Mouse (Mus musculus): Measurements from ENCODE around the gene Dennd1b. TPM values are rescaled to one million over a fixed set of nuclear protein-coding genes. Genes with fewer than 3 reads are reported as not detected.

The Dennd1b gene
- total and polyA plus RNA-seq, 2 experiments from 2014 or later: 8.9 to 19.8 TPM

DNA sequence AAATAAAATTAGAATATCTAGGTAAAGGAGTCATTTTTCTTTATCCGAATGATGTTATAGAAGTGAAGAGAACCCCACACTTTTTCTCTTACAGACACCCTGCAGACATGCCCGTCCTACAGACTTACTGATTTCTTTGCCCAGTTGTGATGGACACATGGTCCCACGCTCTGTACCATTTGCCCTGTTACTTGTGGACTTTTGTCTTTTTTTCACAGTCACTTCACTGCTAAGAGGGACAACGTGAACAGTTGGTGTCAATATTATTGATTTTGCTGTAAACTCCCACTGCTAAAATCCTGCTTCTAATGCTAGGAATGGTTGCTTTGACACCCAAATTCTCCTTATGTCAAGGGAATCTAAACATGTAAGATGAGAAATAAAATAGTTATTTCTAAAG lies 134.9 kb downstream of the Dennd1b start:
- no peaks in the 10 kb centered on the region for H3K27me3 ChIP-seq (ENCODE audit: insufficient read depth, low read length)

GRCm38 (mm10) chr1:139101725-139102124 lies 138.5 kb downstream of the Dennd1b start:
- TF ChIP-seq CTCF (IDR thresholded peaks at IDR 0.05): no peak
- Histone ChIP-seq H3K9me3 (ENCODE audit: low read length) (no peaks in the 10 kb centered on the region), H3K36me3 (ENCODE audit: insufficient read depth, low read length) (peaks cover 11% of the 10 kb centered on the region), H3K4me3 (ENCODE audit: low read depth, low read length) (no peak overlapping the region), H3K27me3 (ENCODE audit: insufficient read depth, low read length) (no peaks in the 10 kb centered on the region), H3K9ac (replicated peaks; ENCODE audit: low read length, poor library complexity, severe bottlenecking) (no peak overlapping the region), H3K4me1 (ENCODE audit: insufficient read depth, low read length) (no peaks in the 10 kb centered on the region), H3K4me2 (ENCODE audit: low read depth, low read length, poor library complexity, severe bottlenecking) (no peak overlapping the region), H3K27ac (ENCODE audit: low read depth, low read length) (no peak overlapping the region)
- 60% methylated on average over 9 of the region's 9 CpGs for WGBS
- DNase-seq (ENCODE audit: low spot score): peak; percentile 25
- ATAC-seq (ENCODE audit: low FRiP score): no peak

More for the DNA sequence above, 134.9 kb downstream of the Dennd1b start:
- Histone ChIP-seq H3K36me3 (ENCODE audit: insufficient read depth, low read length) (no peaks in the 10 kb centered on the region; the same call in 1 of the 2 replicates), H3K9me3 (ENCODE audit: low read length) (no peaks in the 10 kb centered on the region), H3K4me2 (ENCODE audit: low read depth, low read length, poor library complexity, severe bottlenecking) (no peak overlapping the region), H3K4me1 (ENCODE audit: insufficient read depth, low read length) (no peaks in the 10 kb centered on the region), H3K27ac (ENCODE audit: low read depth, low read length) (no peak overlapping the region), H3K9ac (replicated peaks; ENCODE audit: low read length, poor library complexity, severe bottlenecking) (no peak overlapping the region), H3K4me3 (ENCODE audit: low read depth, low read length) (no peak overlapping the region)
- TF ChIP-seq CTCF (IDR thresholded peaks at IDR 0.05): no peak
- ATAC-seq (ENCODE audit: low FRiP score): no peak
- 83% methylated on average over 4 of the region's 4 CpGs for WGBS
- DNase-seq (ENCODE audit: low spot score): no peak

DNA sequence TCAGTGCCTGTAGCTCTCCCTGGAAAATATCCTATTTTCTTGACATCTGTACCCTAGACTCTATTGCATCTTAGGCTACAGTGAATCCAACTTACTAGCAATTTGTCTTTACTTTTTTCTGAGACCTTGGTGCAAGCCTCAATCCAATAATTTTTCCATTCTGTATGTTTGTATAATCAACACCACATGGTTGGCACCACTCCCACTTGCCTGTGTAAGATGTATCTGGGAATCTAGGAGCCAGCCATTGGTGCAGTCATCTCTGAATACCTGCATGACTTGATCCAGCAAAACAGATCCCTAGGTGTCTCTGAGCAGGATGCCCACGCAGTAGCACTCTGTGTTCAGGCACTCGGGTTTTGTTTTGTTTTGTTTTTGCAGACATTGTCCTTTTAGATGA lies 145.0 kb downstream of the Dennd1b start:
- Histone ChIP-seq H3K27me3 (ENCODE audit: insufficient read depth, low read length) (no peaks in the 10 kb centered on the region), H3K4me2 (ENCODE audit: low read depth, low read length, poor library complexity, severe bottlenecking) (no peak overlapping the region), H3K4me3 (ENCODE audit: low read depth, low read length) (no peak overlapping the region), H3K4me1 (ENCODE audit: insufficient read depth, low read length) (no peaks in the 10 kb centered on the region), H3K9ac (replicated peaks; ENCODE audit: low read length, poor library complexity, severe bottlenecking) (no peak overlapping the region), H3K9me3 (ENCODE audit: low read length) (no peaks in the 10 kb centered on the region), H3K36me3 (ENCODE audit: insufficient read depth, low read length) (peaks cover 15% of the 10 kb centered on the region), H3K27ac (ENCODE audit: low read depth, low read length) (no peak overlapping the region)
- no peak for TF ChIP-seq CTCF (IDR thresholded peaks at IDR 0.05)
- no peak for ATAC-seq (ENCODE audit: low FRiP score)
- DNase-seq (ENCODE audit: low spot score): no peak
- 94% methylated on average over 2 of the region's 2 CpGs for WGBS

GRCm38 (mm10) chr1:139122626-139123025 lies 159.4 kb downstream of the Dennd1b start:
- no peaks in the 10 kb centered on the region for H3K27me3 ChIP-seq (ENCODE audit: insufficient read depth, low read length)
- no peak for TF ChIP-seq CTCF (IDR thresholded peaks at IDR 0.05)

GRCm38 (mm10) chr1:139139644-139140043 lies 176.4 kb downstream of the Dennd1b start:
- H3K36me3 ChIP-seq (ENCODE audit: insufficient read depth, low read length): peaks cover 6% of the 10 kb centered on the region
- no peaks in the 10 kb centered on the region for H3K4me1 ChIP-seq (ENCODE audit: insufficient read depth, low read length)
- no peak for ATAC-seq (ENCODE audit: low FRiP score)
- no peak overlapping the region for H3K4me3 ChIP-seq (ENCODE audit: low read depth, low read length)
- no peaks in the 10 kb centered on the region for H3K27me3 ChIP-seq (ENCODE audit: insufficient read depth, low read length)
- WGBS: 81% methylated on average over 1 of the region's 1 CpGs
- no peak for DNase-seq (ENCODE audit: low spot score)
- no peaks in the 10 kb centered on the region for H3K9me3 ChIP-seq (ENCODE audit: low read length)
- H3K4me2 ChIP-seq (ENCODE audit: low read depth, low read length, poor library complexity, severe bottlenecking): no peak overlapping the region
- TF ChIP-seq CTCF (IDR thresholded peaks at IDR 0.05): no peak
- no peak overlapping the region for H3K27ac ChIP-seq (ENCODE audit: low read depth, low read length)
- H3K9ac ChIP-seq (replicated peaks; ENCODE audit: low read length, poor library complexity, severe bottlenecking): no peak overlapping the region

More at GRCm38 (mm10) chr1:139122626-139123025, 159.4 kb downstream of the Dennd1b start:
- no peaks in the 10 kb centered on the region for H3K4me1 ChIP-seq (ENCODE audit: insufficient read depth, low read length)
- H3K4me3 ChIP-seq (ENCODE audit: low read depth, low read length): no peak overlapping the region
- no peaks in the 10 kb centered on the region for H3K36me3 ChIP-seq (ENCODE audit: insufficient read depth, low read length)
- DNase-seq (ENCODE audit: low spot score): no peak
- no peak overlapping the region for H3K4me2 ChIP-seq (ENCODE audit: low read depth, low read length, poor library complexity, severe bottlenecking)
- H3K9ac ChIP-seq (replicated peaks; ENCODE audit: low read length, poor library complexity, severe bottlenecking): no peak overlapping the region
- ATAC-seq (ENCODE audit: low FRiP score): no peak
- no peaks in the 10 kb centered on the region for H3K9me3 ChIP-seq (ENCODE audit: low read length)
- WGBS: 100% methylated on average over 8 of the region's 8 CpGs
- no peak overlapping the region for H3K27ac ChIP-seq (ENCODE audit: low read depth, low read length)

GRCm38 (mm10) chr1:139145516-139145915 lies 182.3 kb downstream of the Dennd1b start:
- Histone ChIP-seq H3K27me3 (ENCODE audit: insufficient read depth, low read length) (no peaks in the 10 kb centered on the region), H3K4me3 (ENCODE audit: low read depth, low read length) (no peak overlapping the region), H3K4me2 (ENCODE audit: low read depth, low read length, poor library complexity, severe bottlenecking) (no peak overlapping the region), H3K4me1 (ENCODE audit: insufficient read depth, low read length) (no peaks in the 10 kb centered on the region), H3K9me3 (ENCODE audit: low read length) (no peaks in the 10 kb centered on the region), H3K36me3 (ENCODE audit: insufficient read depth, low read length) (peaks cover 6% of the 10 kb centered on the region), H3K9ac (replicated peaks; ENCODE audit: low read length, poor library complexity, severe bottlenecking) (no peak overlapping the region), H3K27ac (ENCODE audit: low read depth, low read length) (no peak overlapping the region)
- no peak for TF ChIP-seq CTCF (IDR thresholded peaks at IDR 0.05)
- WGBS: 98% methylated on average over 1 of the region's 2 CpGs
- ATAC-seq (ENCODE audit: low FRiP score): no peak
- DNase-seq (ENCODE audit: low spot score): no peak

Measured in midbrain, postnatal 0 days (tissue).